Mouse (Mus musculus) myocyte (in vitro differentiated cells): ENCODE measurements around the gene Bicd2.

ENCODE experiments used
- MYOD1 ChIP-seq, 3 experiments: IDR thresholded peaks; one replicate each; pipeline ENCODE4 v1.6.1; 2011; ENCODE audit warnings: control low read depth in 2 of 3, low read depth in 2 of 3, mild to moderate bottlenecking in 2 of 3, moderate library complexity in 1 of 3; ENCODE audit not compliant: insufficient read length in 2 of 3, control insufficient read depth in 1 of 3
- MYOG ChIP-seq, 3 experiments: IDR thresholded peaks; one replicate each; pipeline ENCODE4 v1.6.1; 2011; ENCODE audit warnings: control low read depth in 2 of 3, low read depth in 2 of 3, mild to moderate bottlenecking in 2 of 3; ENCODE audit not compliant: insufficient read length in 2 of 3, control insufficient read depth in 1 of 3, insufficient read depth in 1 of 3
- POLR2A ChIP-seq: IDR thresholded peaks from one replicate; pipeline ENCODE4 v1.6.1; 2011; ENCODE audit warnings: low read depth, mild to moderate bottlenecking, control low read depth, moderate library complexity; ENCODE audit not compliant: insufficient read length
- POLR2AphosphoS2 ChIP-seq: IDR thresholded peaks from one replicate; pipeline ENCODE4 v1.6.1; 2011; ENCODE audit warnings: low read depth, control low read depth; ENCODE audit not compliant: insufficient read length
- TCF12 ChIP-seq: IDR thresholded peaks from one replicate; pipeline ENCODE4 v1.6.1; 2011; ENCODE audit warnings: mild to moderate bottlenecking, control low read depth; ENCODE audit not compliant: poor library complexity, insufficient read depth, severe bottlenecking
- USF1 ChIP-seq: IDR thresholded peaks from one replicate; pipeline ENCODE4 v1.6.1; 2011; ENCODE audit warnings: low read depth, mild to moderate bottlenecking, control low read depth, moderate library complexity

DNA sequence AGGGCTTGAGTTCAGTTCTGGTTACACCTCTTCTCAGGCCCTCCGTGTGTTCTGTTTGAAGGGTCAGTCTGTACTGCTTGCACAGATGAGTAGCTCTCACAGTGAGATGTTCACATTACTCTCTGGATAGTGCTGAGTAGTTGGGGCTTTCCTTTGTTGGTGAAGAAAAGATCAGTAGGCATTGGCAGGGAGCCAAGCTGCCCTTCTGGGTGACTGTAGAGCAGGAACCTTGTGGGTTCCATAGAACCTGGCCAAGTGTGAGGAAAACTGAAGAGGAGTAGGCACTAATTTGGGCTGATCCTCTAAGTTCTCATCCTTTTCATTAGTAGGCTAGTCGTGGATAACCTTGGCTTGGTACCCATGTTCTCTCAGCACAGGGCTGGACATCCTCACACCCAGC lies 21.4 kb downstream of the Bicd2 start:
- TF ChIP-seq USF1 (no peak), TCF12 (no peak), POLR2A (no peak), POLR2AphosphoS2 (no peak), MYOD1 (IDR thresholded peaks at IDR 0.05; ENCODE audit: control insufficient read depth in 1 of 3, insufficient read length in 2 of 3, low read depth in 2 of 3) (no peak), MYOG (IDR thresholded peaks at IDR 0.05; ENCODE audit: control insufficient read depth in 1 of 3, insufficient read depth in 1 of 3, insufficient read length in 2 of 3, low read depth in 2 of 3) (no peak)
